Mouse (Mus musculus) MEL-GATA-1-ER (cell line): Measurements from ENCODE around the gene Smco3.
A peak's percentile ranks its signal among the peaks of the same experiment; 100 is the strongest.

Source experiments
- DNase-seq: peaks from one replicate; pipeline ENCODE4 v3.0.0-alpha.2; 2012; ENCODE audit warnings: low read depth; ENCODE audit errors: extremely low read depth

The Smco3 gene

GRCm38 (mm10) chr6:136847267-136847666 is 12.0 kb upstream of the Smco3 start:
- no peak for DNase-seq

- no peak for DNase-seq
Measured at GRCm38 (mm10) chr6:136845706-136846480, 10.6 kb upstream of the Smco3 start.

- DNase-seq: no peak
Measured at GRCm38 (mm10) chr6:136844903-136845302, 9.7 kb upstream of the Smco3 start.

- no peak for DNase-seq
Measured at GRCm38 (mm10) chr6:136837323-136837722, 2.1 kb upstream of the Smco3 start.

GRCm38 (mm10) chr6:136831712-136832111 is 3.5 kb downstream of the Smco3 start:
- no peak for DNase-seq

GRCm38 (mm10) chr6:136828681-136829080 is 6.6 kb downstream of the Smco3 start:
- DNase-seq: no peak

- DNase-seq: peak; percentile 99
Measured at GRCm38 (mm10) chr6:136827881-136828561, 7.2 kb downstream of the Smco3 start, which contains the start of gene Wbp11. TSS of gene Wbp11 (minus strand) at chr6:136828233.

GRCm38 (mm10) chr6:136827516-136827880 is 7.8 kb downstream of the Smco3 start, which contains the start of gene BC049715:
TSS of gene BC049715 (plus strand) at chr6:136827626.
- no peak for DNase-seq

GRCm38 (mm10) chr6:136827116-136827515 is 8.1 kb downstream of the Smco3 start:
- no peak for DNase-seq

GRCm38 (mm10) chr6:136824987-136825386 is 10.3 kb downstream of the Smco3 start:
- DNase-seq: no peak

GRCm38 (mm10) chr6:136821086-136821485 is 14.2 kb downstream of the Smco3 start:
- DNase-seq: no peak

- DNase-seq: no peak
Measured at GRCm38 (mm10) chr6:136820381-136820780, 14.9 kb downstream of the Smco3 start.

GRCm38 (mm10) chr6:136817549-136817948 is 17.7 kb downstream of the Smco3 start:
- DNase-seq: no peak

GRCm38 (mm10) chr6:136816826-136817225 is 18.4 kb downstream of the Smco3 start:
- DNase-seq: no peak

GRCm38 (mm10) chr6:136815381-136815780 is 19.9 kb downstream of the Smco3 start:
- no peak for DNase-seq

- DNase-seq: no peak
Measured at GRCm38 (mm10) chr6:136813117-136813516, 22.1 kb downstream of the Smco3 start.

GRCm38 (mm10) chr6:136811196-136811595 is 24.1 kb downstream of the Smco3 start:
- no peak for DNase-seq

GRCm38 (mm10) chr6:136809673-136810072 is 25.6 kb downstream of the Smco3 start:
- DNase-seq: no peak

GRCm38 (mm10) chr6:136809077-136809476 is 26.2 kb downstream of the Smco3 start:
- peak; percentile 83 for DNase-seq

GRCm38 (mm10) chr6:136808631-136809046 is 26.6 kb downstream of the Smco3 start:
- DNase-seq: no peak

- peak; percentile 95 for DNase-seq
Measured at GRCm38 (mm10) chr6:136808014-136808417, 27.2 kb downstream of the Smco3 start, which contains the start of gene H2afj. TSS of gene H2afj (plus strand) at chr6:136808244.

GRCm38 (mm10) chr6:136807395-136808013 is 27.7 kb downstream of the Smco3 start:
- DNase-seq: no peak
